Mouse (Mus musculus) brown adipose tissue, adult 24 weeks (tissue): ENCODE results near the gene Mphosph10. TPM values are rescaled to one million over a fixed set of nuclear protein-coding genes. Genes with fewer than 3 reads are reported as not detected.

Experiments
- polyA plus RNA-seq: library from polyadenylated mRNA; stranded (reverse); fragments of >200 nt; gene quantifications from 2 replicates; pipeline ENCODE4 v1.2.4, GENCODE M21; 2012; ENCODE audit not compliant: missing spikeins, insufficient read depth, insufficient read length

The Mphosph10 gene
- polyA plus RNA-seq, 1 experiment, result 19.6 TPM

Other genes with a start within 250 kb of the Mphosph10 start
- gene Trpm1, start 238.4 kb downstream of the Mphosph10 start, polyA plus RNA-seq, result not detected in 2 replicates
- 9.7 and 11.6 TPM in 2 replicates for gene Mtmr10, start 104.6 kb downstream of the Mphosph10 start, polyA plus RNA-seq
- 2.3 and 3.0 TPM in 2 replicates for gene Fan1, start 18.2 kb downstream of the Mphosph10 start, polyA plus RNA-seq
- 415 and 427 TPM in 2 replicates for gene Mcee, start 339 bp upstream of the Mphosph10 start, polyA plus RNA-seq
- gene Apba2, start 109.4 kb upstream of the Mphosph10 start, polyA plus RNA-seq, result not detected in 2 replicates